Mouse (Mus musculus): Measurements from ENCODE around the gene Gsg1l. TPM values are rescaled to one million over a fixed set of nuclear protein-coding genes. Genes with fewer than 3 reads are reported as not detected.

The Gsg1l gene
- total RNA-seq, 1 experiment from 2014 or later, result not detected

DNA sequence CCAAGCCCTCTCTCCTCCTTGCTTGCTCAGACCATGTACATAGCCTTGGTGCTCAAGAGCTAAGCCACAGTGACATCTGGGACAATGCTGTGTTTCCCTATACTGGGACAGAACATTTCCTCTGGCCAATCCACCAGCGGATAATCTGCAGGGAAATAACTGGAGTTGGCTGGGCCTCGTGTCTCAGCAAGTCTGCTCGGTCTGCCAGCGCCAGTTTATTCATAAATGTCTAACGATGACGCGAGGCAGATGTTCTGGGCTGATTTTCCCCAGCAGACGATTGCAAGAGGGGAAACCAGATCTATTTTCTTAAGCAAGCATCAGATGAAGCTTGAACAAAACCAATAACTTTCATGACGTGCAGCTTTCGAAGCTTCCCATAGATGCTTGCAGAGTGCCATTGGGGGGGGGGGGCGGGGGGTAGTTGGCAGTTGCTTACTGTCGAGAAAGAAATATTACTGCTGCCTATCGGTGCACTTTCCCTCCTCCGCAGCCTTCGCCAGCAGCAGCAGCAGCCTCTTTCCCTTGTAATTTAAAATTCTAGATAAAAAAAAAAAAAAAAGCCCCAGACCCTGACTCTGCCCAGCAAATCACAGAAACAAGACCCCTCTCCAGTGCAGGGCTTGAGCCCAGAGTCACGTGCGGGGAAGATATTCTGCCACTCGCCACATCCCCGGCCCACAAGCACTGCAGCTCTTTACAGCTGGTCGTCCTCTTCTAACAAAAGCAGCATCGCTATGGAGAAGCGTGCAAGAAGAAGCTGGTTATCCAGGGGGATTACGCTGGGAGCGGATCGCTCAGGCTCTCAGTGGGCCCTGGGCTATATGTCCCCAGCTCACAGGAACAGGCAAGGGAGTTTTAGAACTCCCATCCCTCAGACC is 43.6 kb downstream of the Gsg1l start:
- ATAC-seq (replicated peaks; ENCODE audit: low read depth, poor library complexity, severe bottlenecking), result no peak

DNA sequence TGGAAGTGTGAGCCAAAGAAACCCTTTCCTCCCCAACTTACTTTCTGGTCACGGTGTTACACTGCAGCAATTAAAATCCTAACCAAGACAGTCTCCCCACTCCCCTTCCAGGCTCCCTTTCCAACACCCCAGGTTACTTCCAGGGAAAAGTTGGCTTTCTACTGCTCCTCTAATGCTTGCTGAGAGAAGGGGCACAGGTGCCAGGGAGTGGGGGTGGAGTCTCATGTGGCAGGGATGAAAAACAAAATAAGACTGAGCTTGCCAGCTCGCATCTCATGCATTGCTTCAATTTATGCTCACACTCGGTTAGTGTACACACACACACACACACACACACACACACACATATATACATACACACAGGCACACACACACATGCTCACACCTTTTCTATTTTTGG is 46.9 kb downstream of the Gsg1l start:
- ATAC-seq (replicated peaks; ENCODE audit: low read depth, poor library complexity, severe bottlenecking), result no peak

DNA sequence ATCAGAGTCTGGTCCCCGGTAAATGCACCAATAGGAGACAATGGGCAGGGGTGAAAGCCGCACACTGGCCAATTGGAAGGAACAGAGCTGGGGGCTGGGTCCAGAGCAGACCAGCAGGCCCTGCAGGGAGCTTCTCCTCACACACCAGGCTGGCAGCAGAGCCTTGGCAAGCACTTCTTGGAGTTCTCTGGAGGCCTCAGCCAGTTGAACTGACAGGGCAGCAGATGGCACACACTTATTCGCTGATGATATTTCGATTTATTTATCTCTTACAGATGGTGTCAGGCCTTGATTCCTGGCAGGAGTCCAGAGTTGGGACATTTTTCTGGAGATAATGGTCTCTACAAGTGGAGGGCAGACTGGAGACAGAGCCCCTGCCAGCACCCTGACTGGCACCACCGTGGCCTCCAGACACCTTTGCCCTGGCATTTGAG is 49.4 kb downstream of the Gsg1l start:
- 0 out of 2 replicates have a peak, but pooled peaks have one; percentile 36 for ATAC-seq (replicated peaks; ENCODE audit: low read depth, poor library complexity, severe bottlenecking)

DNA sequence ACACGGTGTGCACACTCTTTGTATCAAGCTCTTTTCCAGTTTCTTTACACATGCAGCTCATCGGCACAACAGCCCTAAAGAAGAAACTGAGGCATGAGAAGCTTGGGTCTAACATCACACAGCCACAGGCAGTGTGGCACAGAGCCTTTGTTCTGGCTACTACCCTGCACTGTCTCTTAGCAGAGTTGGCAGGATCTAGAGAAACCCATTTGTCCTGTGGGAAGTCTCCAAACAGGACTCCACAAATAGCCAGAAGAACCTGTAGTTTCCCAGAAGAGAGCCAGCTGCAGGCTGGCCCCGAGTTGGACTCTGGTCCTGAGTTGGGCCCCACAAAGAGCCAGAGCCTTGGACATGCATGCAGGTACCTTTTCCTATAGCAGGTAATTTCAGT is 49.9 kb downstream of the Gsg1l start:
- no peak for ATAC-seq (replicated peaks; ENCODE audit: low read depth, poor library complexity, severe bottlenecking)

DNA sequence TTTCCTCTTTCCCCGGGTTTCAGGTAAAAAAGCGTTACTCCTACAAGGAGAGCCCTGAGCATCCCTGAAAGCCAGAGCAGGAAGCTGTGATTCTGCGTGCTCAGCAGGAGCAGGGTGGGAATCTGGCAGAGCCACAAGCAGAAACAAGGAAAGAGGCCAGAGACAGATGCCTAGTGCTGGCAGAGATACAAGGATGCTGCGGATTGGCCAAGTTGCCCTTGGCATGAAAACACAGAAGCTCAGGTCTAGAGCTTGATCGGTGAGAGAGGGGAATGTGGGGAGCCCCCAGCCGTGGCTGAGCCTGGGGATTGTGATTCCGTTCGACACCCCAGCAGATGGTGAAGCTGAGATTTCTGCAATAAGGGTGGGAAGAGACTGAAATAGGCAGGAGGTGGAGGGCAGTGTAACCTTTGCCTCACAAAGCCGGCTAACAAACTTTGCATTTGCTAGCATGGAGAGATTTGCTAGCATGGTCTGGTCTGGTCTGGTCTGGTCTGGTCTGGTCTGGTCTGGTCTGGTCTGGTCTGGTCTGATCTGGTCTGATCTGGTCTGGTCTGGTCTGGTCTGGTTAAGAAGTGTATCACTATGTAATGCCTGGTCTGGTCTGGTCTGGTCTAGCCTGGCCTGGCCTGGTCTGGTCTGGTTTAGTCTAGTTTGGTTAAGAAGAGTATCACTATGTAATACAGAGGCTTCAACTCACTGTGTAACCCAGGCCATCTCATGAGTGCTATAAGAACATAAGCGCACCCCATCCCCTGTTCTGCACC is 50.4 kb downstream of the Gsg1l start:
- ATAC-seq (replicated peaks; ENCODE audit: low read depth, poor library complexity, severe bottlenecking), result no peak

DNA sequence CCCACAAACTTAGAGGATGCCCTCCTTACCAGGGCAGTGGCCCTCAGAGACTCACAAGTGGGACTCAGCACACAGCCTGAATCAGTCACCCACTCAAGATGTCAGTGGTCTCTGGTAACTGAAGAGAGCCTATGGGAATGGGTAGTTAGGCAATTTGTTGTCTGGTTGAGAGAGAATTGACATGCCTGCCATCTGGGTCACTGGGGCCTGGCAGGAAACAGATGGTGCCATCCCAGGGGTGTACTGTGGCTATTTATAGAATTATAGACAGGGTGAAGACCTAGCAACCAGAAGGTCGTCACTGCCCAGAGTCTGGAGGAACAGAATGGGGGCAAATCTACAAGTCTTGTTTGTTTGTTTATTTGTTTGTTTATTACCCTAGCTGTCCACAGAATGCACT is 54.8 kb downstream of the Gsg1l start:
- peak; percentile 68 for ATAC-seq (replicated peaks; ENCODE audit: low read depth, poor library complexity, severe bottlenecking)

DNA sequence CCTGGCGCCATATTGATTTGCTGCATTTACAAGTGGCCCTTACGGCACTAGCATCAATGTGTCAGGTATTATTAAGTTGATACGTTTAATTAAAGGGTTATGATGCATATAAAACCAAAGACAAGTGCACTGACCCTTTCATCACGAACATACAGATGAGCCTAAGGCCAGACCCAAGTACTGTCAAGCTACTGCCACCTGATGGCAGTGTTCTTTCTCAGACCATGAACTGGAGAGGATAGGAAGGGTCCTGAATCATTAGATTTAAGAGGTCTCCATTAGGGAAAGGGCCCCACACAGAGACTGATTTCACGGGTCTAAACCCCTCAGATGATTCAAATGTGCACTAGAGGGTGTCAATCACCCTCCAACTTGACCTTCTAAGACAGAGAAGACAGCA is 55.6 kb downstream of the Gsg1l start:
- ATAC-seq (replicated peaks; ENCODE audit: low read depth, poor library complexity, severe bottlenecking), result no peak

DNA sequence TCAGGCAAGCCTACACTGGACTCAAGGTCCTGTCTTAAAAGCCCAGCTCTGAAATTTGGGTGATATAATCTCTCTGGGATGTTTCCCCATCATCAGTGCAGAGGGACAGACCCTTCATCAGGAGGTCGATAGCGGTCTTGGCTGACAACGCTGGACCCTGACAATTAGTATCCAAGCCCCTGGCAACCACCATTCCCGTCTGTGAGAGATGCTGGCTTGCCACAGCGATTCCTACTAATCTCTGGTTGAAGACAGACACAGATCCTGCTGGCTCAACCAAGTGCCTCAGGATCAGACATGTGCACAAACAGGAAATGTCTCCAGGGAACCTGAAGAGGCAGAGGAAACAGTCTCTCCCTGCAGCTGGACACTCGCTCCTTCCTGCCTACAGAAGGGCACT is 62.2 kb downstream of the Gsg1l start:
- no peak for ATAC-seq (replicated peaks; ENCODE audit: low read depth, poor library complexity, severe bottlenecking)

DNA sequence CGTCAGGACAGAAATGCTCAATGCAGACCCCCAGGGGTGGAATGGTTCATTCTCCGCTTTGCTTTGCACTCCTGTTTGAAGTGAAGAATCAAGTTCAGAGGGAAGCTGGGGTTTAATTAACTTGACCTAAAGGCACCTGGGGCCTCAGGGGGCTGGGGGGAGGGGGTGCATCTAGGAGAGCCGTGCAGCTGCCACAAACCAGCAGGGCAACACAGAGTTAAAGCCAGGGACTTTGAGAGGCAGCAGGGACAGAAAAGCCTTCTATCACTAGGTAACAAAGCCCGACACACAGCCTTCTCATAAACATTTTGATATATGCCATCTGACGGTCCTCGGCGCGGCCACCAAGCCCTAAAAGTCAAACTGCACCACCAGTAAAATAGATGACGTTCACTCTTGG is 62.9 kb downstream of the Gsg1l start:
- no peak for ATAC-seq (replicated peaks; ENCODE audit: low read depth, poor library complexity, severe bottlenecking)

DNA sequence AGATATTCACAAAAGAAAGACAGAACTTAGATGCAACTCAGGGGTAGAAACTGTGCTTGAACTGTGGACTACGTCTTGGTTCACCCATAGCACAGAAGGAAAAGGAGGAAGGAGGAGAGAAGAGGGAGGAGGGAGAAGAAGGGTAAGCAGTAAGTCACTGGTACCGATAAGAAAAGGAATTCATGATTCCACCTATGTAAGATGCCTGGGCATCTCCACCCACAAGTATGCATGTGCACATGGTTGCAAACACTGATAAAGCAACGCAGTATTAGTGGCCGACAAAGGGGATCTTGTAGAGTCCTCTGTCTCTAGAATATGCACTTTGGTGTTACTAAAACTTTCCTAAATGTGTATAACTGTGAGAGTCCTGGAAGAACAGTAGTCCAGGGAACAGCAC is 64.8 kb downstream of the Gsg1l start:
- ATAC-seq (replicated peaks; ENCODE audit: low read depth, poor library complexity, severe bottlenecking), result no peak

DNA sequence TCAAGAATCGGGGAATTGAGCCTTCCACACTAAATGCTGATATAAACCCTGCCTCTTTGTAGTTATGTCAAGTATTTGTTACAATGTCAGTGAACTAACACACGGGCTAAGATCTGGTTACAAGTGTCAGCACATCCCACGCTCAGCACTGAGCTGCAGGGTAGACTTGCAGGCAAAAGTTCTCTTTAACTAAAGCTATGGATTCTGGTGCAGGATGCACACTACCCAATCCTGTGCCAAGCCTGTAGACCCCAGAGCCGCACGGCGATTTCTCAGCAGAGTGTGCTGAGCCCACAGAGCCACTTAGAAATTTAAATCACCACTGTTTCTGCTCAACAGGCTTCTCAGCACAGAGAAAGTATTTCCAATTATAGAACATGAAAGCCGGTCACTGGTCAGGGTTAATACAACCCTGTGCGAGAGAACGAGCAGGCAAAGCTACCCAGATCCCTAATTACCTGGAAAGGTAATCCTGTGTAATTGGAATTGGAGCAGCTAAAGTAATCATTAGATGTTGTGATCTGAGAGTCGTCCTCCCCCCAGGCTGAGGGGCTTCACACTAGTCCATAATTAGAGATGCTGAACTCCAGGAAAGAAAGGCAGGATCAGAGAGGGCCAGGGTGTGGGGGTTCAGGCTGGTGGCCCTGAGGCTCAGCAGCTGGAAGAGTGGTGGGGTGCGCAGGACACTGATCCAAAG is 69.7 kb downstream of the Gsg1l start:
- ATAC-seq (replicated peaks; ENCODE audit: low read depth, poor library complexity, severe bottlenecking), result no peak

DNA sequence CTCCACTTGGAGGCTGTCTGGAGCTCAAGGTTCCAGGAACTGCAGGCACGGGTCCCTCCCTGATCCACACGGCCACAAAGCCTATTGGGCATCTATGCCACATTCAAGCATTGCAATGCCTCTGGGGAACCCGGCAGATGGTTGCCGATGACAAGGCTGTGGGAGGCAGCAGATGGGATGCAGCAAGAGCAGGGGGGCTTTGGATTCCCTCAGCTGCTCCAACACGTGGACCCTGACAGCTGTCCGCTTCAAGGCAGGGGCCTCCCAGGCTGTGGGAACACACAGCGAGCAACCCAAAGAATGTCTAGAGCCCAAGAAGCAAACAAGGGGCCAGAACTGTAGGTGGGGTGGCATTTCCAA is 73.4 kb downstream of the Gsg1l start:
- ATAC-seq (replicated peaks; ENCODE audit: low read depth, poor library complexity, severe bottlenecking), result no peak

DNA sequence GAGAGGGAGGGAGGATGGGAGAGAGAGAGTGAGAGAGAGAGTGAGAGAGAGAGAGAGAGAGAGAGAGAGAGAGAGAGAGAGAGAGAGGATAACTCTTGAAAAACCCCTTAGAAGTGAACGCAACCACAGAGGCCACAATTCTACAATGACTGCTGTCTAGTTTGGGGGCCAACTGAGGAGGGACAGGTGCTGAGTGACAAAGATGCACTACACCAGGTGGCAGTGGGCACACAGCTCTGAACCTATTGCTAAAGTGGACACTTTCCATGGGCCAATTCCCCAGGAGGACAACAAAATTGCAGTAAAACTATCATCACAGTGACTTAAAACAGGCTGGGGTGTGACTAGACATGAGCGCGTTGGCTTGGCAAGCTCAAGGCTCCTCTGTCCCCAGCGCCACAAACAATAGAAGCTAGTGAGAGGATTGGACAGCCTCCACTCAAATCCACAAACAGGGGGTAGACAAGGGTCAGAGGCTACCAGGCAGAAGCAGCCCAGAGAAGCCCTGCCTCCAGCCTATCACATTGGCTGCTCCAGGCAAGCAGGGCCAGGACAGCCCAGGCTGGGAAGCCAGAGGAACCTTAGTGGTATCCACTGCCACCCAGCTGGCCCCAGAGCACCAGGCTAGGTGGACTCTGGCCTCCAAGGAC is 73.9 kb downstream of the Gsg1l start:
- no peak for ATAC-seq (replicated peaks; ENCODE audit: low read depth, poor library complexity, severe bottlenecking)

DNA sequence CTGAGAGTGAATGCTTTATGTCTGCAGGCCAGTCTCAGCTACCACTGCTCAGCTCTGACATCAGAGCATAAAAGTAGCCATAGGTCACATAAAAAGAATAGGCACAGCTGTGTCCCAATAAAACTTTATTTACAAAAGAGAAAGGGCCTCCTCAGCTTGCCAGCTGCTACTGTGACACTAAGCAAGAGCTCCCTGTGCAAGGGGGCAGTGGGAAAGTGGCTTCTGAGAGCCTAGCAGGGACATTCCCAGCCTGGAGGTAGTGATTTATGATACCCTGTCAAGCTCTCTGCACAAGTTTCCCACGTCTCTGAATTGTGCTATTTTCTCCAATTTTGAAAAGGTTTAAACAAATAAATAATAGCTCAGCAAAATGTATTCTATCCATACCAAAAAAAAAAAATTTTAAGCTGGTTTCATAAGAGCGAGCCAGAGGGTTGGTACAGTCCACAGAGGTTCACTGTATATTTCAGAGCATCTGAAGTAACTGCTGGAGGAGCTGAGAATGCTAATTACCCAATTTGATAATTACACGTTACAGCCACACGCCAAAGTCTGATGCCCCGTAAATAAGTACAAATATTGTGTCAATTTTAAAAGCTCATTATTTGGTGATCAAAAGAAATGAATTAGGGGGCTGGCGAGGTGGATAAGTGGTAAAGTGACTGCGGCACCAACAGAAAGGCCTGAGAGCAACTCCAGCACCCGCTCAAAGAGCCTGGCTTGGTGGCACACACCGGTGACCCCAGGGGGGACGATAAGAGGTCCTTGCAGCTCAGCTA is 74.9 kb downstream of the Gsg1l start:
- ATAC-seq (replicated peaks; ENCODE audit: low read depth, poor library complexity, severe bottlenecking), result no peak

DNA sequence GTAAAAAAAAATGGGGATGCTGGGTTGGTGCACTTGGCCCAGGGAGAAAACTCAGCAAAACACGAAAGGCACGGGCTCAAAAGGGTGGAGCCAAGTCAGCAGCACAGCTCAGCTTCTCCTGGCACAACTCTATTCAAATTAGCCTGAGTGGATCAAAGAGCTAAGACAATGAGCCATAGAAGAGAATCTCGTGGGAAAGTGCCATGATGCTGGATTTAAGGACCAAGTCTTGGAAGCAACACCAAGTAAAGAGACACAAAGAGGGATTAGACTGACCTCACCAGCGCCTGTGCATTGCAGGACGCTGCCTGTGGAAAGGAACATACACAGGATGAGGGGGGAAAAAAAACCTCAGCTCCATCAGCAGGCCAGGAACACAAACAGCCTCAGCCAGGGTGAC is 76.9 kb downstream of the Gsg1l start:
- no peak for ATAC-seq (replicated peaks; ENCODE audit: low read depth, poor library complexity, severe bottlenecking)

DNA sequence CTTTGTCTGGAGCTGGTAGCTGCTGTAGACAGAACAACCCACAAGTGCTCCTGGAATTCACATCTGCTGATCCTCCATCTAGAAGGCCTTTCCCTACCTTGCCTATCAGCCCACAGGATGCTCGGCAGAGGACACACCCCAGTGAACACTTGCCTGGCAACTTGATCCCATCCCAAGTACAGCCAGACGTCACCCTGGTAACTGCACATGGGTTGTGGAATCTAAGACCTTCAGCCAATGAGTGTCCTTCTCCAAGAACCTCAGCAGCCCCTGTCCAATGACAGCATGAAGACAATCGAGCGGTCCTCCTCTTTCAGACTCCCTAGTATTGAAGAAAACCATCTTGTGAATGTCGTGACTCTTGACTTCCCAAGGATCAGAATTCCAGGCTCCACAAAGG is 80.5 kb downstream of the Gsg1l start:
- no peak for ATAC-seq (replicated peaks; ENCODE audit: low read depth, poor library complexity, severe bottlenecking)

DNA sequence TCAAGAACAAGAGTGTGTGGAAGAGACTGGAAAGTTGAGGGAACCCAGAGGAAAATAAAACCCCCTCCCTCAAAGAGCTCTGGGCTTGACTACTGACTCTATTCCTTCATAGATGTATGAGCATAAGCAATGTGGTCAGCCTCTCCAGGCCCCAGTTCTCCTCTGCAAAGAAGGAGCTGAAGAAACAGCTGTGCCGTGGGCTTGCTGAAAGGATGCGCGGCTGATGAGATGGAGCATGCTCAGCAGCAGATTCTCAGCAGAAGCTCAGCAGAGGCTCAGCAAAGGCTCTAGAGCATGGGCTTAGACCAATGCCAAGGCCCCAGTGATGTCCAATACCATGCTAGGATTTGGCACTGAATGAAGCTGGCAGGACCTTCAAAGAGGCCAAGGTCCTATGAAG is 82.3 kb downstream of the Gsg1l start:
- no peak for ATAC-seq (replicated peaks; ENCODE audit: low read depth, poor library complexity, severe bottlenecking)

DNA sequence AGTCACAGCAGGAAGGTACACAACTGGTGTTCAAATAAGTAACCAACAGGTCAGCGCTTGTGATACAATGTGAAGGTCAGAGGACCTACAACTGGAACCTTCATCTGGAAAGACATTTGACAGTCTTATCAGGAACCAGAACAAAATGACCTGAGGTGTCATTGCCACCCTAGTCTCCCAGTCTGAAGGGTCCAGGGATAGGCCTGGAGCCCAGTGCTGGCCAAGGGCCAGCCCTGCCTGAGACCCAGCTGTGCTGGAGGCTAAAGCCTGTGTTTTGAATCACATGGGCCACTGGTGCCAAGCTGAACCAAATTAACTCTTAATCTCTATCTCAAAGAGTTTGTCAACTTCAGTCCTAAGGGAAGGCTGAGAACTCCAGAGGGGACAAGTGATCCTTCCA is 86.1 kb downstream of the Gsg1l start:
- no peak for ATAC-seq (replicated peaks; ENCODE audit: low read depth, poor library complexity, severe bottlenecking)

DNA sequence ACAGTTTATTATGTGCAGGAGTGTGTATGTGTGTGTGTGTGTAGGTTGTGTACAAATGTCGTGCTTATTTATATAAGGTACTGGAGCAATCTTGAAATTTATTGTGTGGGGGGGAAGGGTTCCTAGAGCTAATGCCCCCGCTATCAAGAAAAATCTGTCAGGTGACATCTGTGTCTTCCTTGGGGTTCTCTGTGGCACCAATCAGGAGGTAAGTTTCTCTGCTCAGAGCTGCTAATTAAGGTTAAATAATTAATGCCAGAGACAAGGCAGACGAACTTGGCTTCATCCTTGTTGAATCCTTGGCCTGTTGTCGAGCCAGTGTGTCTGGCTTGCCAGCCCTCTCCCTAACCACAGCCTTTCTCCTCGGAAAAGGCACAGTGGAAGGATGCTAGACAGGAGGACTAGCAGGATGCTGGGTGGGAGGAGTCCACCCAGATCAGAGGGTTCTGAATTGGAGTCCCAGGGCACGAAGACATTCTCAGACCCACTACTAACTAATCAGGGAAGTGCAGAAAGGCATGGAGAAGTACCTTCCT is 89.8 kb downstream of the Gsg1l start:
- ATAC-seq (replicated peaks; ENCODE audit: low read depth, poor library complexity, severe bottlenecking), result no peak

Measured in common myeloid progenitor, adult 5-6 weeks (primary cell).